25 mouse cellular contexts compared by ENCODE assay signal in genomic region chr7:92427280-92427679, GRCm38 (mm10).
DNase-seq lines count a peak whose midpoint lies in the region; ATAC-seq and TF ChIP-seq lines count a peak whose summit lies in the region.
"Had no signal": no experiment of that assay in that cellular context is flagged by ENCODE, and none has a peak within 500 bp of the region (broad histone marks: within the 10 kb centered on the region; RNA-seq: fewer than 3 reads in every experiment).

No protein-coding gene starts in this region.

- H3K36me3 ChIP-seq in liver, embryonic 11.5 days (ENCODE audit: control insufficient read depth, insufficient read depth, low read length), result no peaks in the 10 kb centered on the region
- H3K36me3 ChIP-seq in liver, embryonic 14.5 days (replicated peaks; ENCODE audit: control insufficient read depth, insufficient read depth, low read depth), result no peaks in the 10 kb centered on the region
- H3K36me3 ChIP-seq: G1E; hindbrain, embryonic 12.5 days had no signal

- no peaks in the 10 kb centered on the region for H3K27me3 ChIP-seq in liver, embryonic 11.5 days (replicated peaks; ENCODE audit: control insufficient read depth, insufficient read depth, low read length)
- H3K27me3 ChIP-seq in liver, embryonic 14.5 days (ENCODE audit: control insufficient read depth, insufficient read depth, low read length), result no peaks in the 10 kb centered on the region
- H3K27me3 ChIP-seq: CH12.LX; hindbrain, embryonic 12.5 days; hindbrain, embryonic 15.5 days; Patski had no signal

- no peak for TF ChIP-seq CTCF in liver, embryonic 14.5 days (IDR thresholded peaks at IDR 0.05; ENCODE audit: low read depth)

- ATAC-seq in liver, embryonic 11.5 days (replicated peaks; ENCODE audit: low FRiP score), result 0 out of 2 replicates have a peak, but pooled peaks have one; percentile 27
- peak; percentile 46; the same call in 1 of the 2 replicates for ATAC-seq in erythroid progenitor cell, adult 5-6 weeks (replicated peaks; ENCODE audit: low FRiP score, poor library complexity, severe bottlenecking)
- peak; percentile 49; the same call in 1 of the 2 replicates for ATAC-seq in liver, embryonic 14.5 days (ENCODE audit: insufficient read depth)
- peak; percentile 27; the same call in 1 of the 2 replicates for ATAC-seq in megakaryocyte progenitor cell, adult 5-6 weeks (replicated peaks; ENCODE audit: poor library complexity)
- ATAC-seq: forebrain, embryonic 14.5 days; forebrain, postnatal 0 days; Patski had no signal

- H3K9me3 ChIP-seq in liver, embryonic 11.5 days (ENCODE audit: control insufficient read depth, low read length), result no peaks in the 10 kb centered on the region
- H3K9me3 ChIP-seq in liver, embryonic 14.5 days (ENCODE audit: control insufficient read depth, low read length), result no peaks in the 10 kb centered on the region
- H3K9me3 ChIP-seq: G1E; hindbrain, embryonic 12.5 days; hindbrain, embryonic 15.5 days had no signal

- no peaks in the 10 kb centered on the region; the same call in 1 of the 2 replicates for H3K4me1 ChIP-seq in liver, embryonic 11.5 days (replicated peaks; ENCODE audit: control insufficient read depth, insufficient read depth, low read length)
- H3K4me1 ChIP-seq in liver, embryonic 14.5 days (replicated peaks; ENCODE audit: control insufficient read depth in 2 of 2, insufficient read depth in 2 of 2, low read length in 1 of 2), result peaks cover 6 to 26% of the 10 kb centered on the region in 2 experiments; a peak in 3 of 4 replicates
- H3K4me1 ChIP-seq: hindbrain, embryonic 12.5 days; hindbrain, embryonic 15.5 days had no signal

- intact Hi-C loops in left cerebral cortex, postnatal 14 days (cut with DNase I), result no loop called here

- no peak overlapping the region for H3K27ac ChIP-seq in liver, embryonic 11.5 days (ENCODE audit: low read depth, low read length)
- H3K27ac ChIP-seq in liver, embryonic 14.5 days, result no peak overlapping the region
- H3K27ac ChIP-seq: gastrocnemius, adult 2 months; hindbrain, embryonic 12.5 days; hindbrain, embryonic 15.5 days had no signal

- no peak for DNase-seq in liver, embryonic 11.5 days (ENCODE audit: low spot score)
- DNase-seq in liver, result no peak
- no peak for DNase-seq in liver, embryonic 14.5 days (ENCODE audit: low read depth in 3 of 3, low spot score in 3 of 3)
- DNase-seq in spleen, postnatal 14 days (ENCODE audit: low spot score in 2 of 2), result no peak
- DNase-seq in left cerebral cortex, postnatal 14 days (ENCODE audit: low spot score in 2 of 2), result no peak
- DNase-seq: adrenal gland, adult 2 months; adrenal gland, postnatal 14 days; B cell, adult 2 months; cerebellum, adult 11 months; cerebellum, adult 2 months; cerebellum, adult 9-11 months; cerebellum, postnatal 25 days; forebrain, postnatal 0 days; gastrocnemius, adult 2 months; gastrocnemius, postnatal 14 days; heart, adult 11 months had no signal

- WGBS in liver, embryonic 11.5 days, result 59% methylated on average over 4 of the region's 4 CpGs
- 36% methylated on average over 4 of the region's 4 CpGs for WGBS in liver, embryonic 14.5 days (ENCODE audit: insufficient replicate concordance)

- no peak overlapping the region for H3K9ac ChIP-seq in liver, embryonic 11.5 days (ENCODE audit: low read depth, low read length)
- no peak overlapping the region for H3K9ac ChIP-seq in liver, embryonic 14.5 days (replicated peaks)
- H3K9ac ChIP-seq: forebrain, postnatal 0 days; hindbrain, embryonic 12.5 days; hindbrain, embryonic 15.5 days had no signal

- H3K4me2 ChIP-seq in liver, embryonic 11.5 days, result no peak overlapping the region
- no peak overlapping the region; the same call in 1 of the 2 replicates for H3K4me2 ChIP-seq in liver, embryonic 14.5 days (ENCODE audit: low read depth)
- H3K4me2 ChIP-seq: heart, embryonic 11.5 days; hindbrain, embryonic 12.5 days; hindbrain, embryonic 15.5 days had no signal

- H3K4me3 ChIP-seq in liver, embryonic 11.5 days (ENCODE audit: low read depth, low read length), result no peak overlapping the region
- H3K4me3 ChIP-seq in liver, embryonic 14.5 days (ENCODE audit: insufficient read depth in 1 of 2, low read depth in 2 of 2, low read length in 2 of 2), result no peak overlapping the region
- H3K4me3 ChIP-seq: gastrocnemius, adult 2 months; hindbrain, embryonic 12.5 days; hindbrain, embryonic 15.5 days had no signal

- no peak for TF ChIP-seq EP300 in liver, embryonic 14.5 days (IDR thresholded peaks at IDR 0.05; ENCODE audit: low read depth)
